Mouse (Mus musculus) small intestine, adult 2 months (tissue): ENCODE data around the gene Zscan10.

Experiments
- CTCF ChIP-seq: fragments of 200-500 bp; IDR thresholded peaks from 2 replicates; pipeline ENCODE4 v1.5.1; 2012; ENCODE audit warnings: low read depth, mild to moderate bottlenecking, control low read depth, inconsistent platforms, low read length, moderate library complexity, mixed read lengths; ENCODE audit not compliant: insufficient replicate concordance, insufficient read length; ENCODE audit errors: extremely low read depth
- POLR2A ChIP-seq: fragments of 200-500 bp; IDR thresholded peaks from 2 replicates; pipeline ENCODE4 v1.6.1; 2012; ENCODE audit warnings: low read depth, mild to moderate bottlenecking, control low read depth, inconsistent platforms, low read length, moderate library complexity

GRCm38 (mm10) chr17:23609612-23610011 is 9.0 kb downstream of the Zscan10 start:
- no peak for TF ChIP-seq POLR2A
- no peak for TF ChIP-seq CTCF
